Mouse (Mus musculus) forebrain, embryonic 14.5 days (tissue): ENCODE data around the gene Sectm1a. TPM values are rescaled to one million over a fixed set of nuclear protein-coding genes. Genes with fewer than 3 reads are reported as not detected.

Experiments used
- ATAC-seq: fragments of 200-750 bp; cut with Nextera tagmentation; 2 replicates; pipeline ENCODE4 v1.8.0; 2017; ENCODE audit warnings: mild to moderate bottlenecking, moderate library complexity
- DNase-seq: peaks from one replicate; pipeline ENCODE4 v3.0.0-alpha.2; 2015; ENCODE audit warnings: low spot score
- H3K27ac ChIP-seq: fragments of 300-500 bp; sonication (generic); 2 replicates; pipeline ENCODE4 v1.5.1; 2014; ENCODE audit warnings: low read depth, mild to moderate bottlenecking, control low read depth, low read length, moderate library complexity
- H3K27me3 ChIP-seq: fragments of 300-500 bp; sonication (generic); replicated peaks from 2 replicates; pipeline ENCODE4 v1.6.1; 2014; ENCODE audit warnings: low read length, control low read depth, mixed read lengths; ENCODE audit not compliant: control insufficient read depth, insufficient read depth
- H3K36me3 ChIP-seq: fragments of 300-500 bp; sonication (generic); 2 replicates; pipeline ENCODE4 v1.6.1; 2014; ENCODE audit warnings: low read length, control low read depth; ENCODE audit not compliant: control insufficient read depth, insufficient read depth
- H3K4me1 ChIP-seq: fragments of 300-500 bp; sonication (generic); 2 replicates; pipeline ENCODE4 v1.6.1; 2014; ENCODE audit warnings: antibody characterized with exemption, low read length, control low read depth; ENCODE audit not compliant: control insufficient read depth, insufficient read depth
- H3K4me2 ChIP-seq: fragments of 300-500 bp; sonication (generic); 2 replicates; pipeline ENCODE4 v1.6.1; 2014; ENCODE audit warnings: mild to moderate bottlenecking, control low read depth, low read length
- H3K4me3 ChIP-seq: fragments of 300-500 bp; sonication (generic); 2 replicates; pipeline ENCODE4 v1.5.1; 2014; ENCODE audit warnings: low read depth, low read length, control low read depth
- H3K9ac ChIP-seq: fragments of 300-500 bp; sonication (generic); 2 replicates; pipeline ENCODE4 v1.6.1; 2014; ENCODE audit warnings: mild to moderate bottlenecking, low read length, control low read depth, moderate library complexity
- H3K9me3 ChIP-seq: fragments of 300-500 bp; sonication (generic); replicated peaks from 2 replicates; pipeline ENCODE4 v1.6.1; 2016; ENCODE audit warnings: low read length, control low read depth, mixed read lengths; ENCODE audit not compliant: control insufficient read depth
- WGBS: fragments of 180-500 bp; shearing (Covaris S2); extraction: QIAGEN DNeasy Blood & Tissue Kit; methylation state at CpG from one replicate; pipeline ENCODE4 v1.1.7; 2014; 5-methylcytosine and 5-hydroxymethylcytosine counted together
- polyA plus RNA-seq: library from polyadenylated mRNA; unstranded; fragments of >200 nt; fragmentation: Nextera tagmentation; extraction: Ambion mirVana; gene quantifications from 2 replicates; pipeline ENCODE4 v1.2.1, GENCODE M21; 2014

The Sectm1a gene
- polyA plus RNA-seq, 1 experiment from 2014 or later, result not detected

DNA sequence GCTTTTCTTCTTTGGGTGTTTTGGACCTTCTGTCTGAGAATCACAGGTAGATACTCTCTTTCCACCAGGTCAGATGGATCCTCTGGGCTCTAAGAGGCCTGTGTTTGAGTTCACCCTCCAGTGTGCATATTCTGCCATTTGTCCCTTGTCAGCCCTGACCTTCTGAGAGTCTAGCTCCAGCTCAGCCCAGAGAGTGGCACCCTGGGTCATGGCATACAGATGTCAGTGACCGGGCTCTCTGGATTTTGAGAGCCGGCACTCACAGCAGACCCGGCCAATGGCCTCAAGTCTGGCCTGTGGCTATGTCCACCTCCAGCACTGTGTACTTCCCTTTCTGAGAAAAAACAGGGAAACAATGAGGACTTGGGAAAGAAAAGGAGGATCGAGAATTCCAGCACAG, 21.5 kb downstream of the Sectm1a start:
- Histone ChIP-seq H3K4me2 (no peak overlapping the region), H3K4me1 (no peaks in the 10 kb centered on the region), H3K36me3 (no peaks in the 10 kb centered on the region), H3K27me3 (no peaks in the 10 kb centered on the region), H3K4me3 (no peak overlapping the region), H3K9ac (no peak overlapping the region), H3K9me3 (no peaks in the 10 kb centered on the region), H3K27ac (no peak overlapping the region)
- WGBS, result 88% methylated on average over 4 of the region's 4 CpGs
- ATAC-seq, result no peak
- DNase-seq, result no peak

DNA sequence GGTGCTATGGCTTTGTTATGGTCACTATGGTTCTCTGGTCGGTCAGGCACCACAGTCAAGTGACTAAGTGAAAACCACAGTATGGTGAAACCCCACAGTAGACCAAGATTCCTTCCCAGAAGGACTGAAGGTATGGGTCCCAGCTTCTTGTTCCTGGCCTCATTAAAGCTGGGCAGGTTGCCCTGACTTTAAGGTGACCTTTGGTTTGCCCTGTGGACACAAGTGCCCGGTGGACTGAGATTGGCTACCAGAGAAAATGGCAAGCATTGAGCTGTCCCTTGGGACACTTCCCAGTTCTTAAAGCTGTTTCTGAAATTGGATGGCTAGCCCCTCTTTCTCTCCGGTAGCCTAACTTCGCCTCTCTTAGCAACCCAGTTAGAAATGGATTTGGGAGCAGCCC, 22.1 kb downstream of the Sectm1a start:
- WGBS, result 91% methylated on average over 4 of the region's 4 CpGs
- ATAC-seq, result no peak

DNA sequence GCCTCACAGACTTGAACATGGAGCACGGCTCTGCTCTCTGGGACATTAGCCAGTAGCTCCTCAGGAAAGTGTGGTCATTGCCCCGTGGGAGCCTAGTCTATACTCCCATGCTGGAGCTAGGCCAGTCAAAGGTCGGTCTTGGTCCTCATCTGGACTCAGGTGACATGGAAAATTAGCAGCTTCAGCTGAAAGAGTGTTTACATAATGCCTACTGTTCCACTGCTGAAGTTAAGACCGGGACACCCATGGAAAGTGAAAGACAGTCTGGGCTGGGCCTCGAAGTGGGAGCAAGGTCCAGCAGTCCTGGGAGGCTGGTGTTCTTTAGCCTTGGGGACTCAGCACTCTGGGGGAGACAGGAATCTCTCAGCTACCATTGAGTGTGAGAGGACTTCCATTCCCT, 22.9 kb downstream of the Sectm1a start:
- WGBS, result 81% methylated on average over 5 of the region's 5 CpGs
- H3K9ac ChIP-seq, result no peak overlapping the region
- ATAC-seq (no peak), DNase-seq (no peak)
- no peaks in the 10 kb centered on the region for H3K36me3 ChIP-seq
- no peaks in the 10 kb centered on the region for H3K9me3 ChIP-seq
- no peak overlapping the region for H3K4me3 ChIP-seq
- H3K27ac ChIP-seq, result no peak overlapping the region
- H3K4me1 ChIP-seq, result no peaks in the 10 kb centered on the region
- no peaks in the 10 kb centered on the region for H3K27me3 ChIP-seq
- H3K4me2 ChIP-seq, result no peak overlapping the region

More for the DNA sequence above, 22.1 kb downstream of the Sectm1a start:
- Histone ChIP-seq H3K9ac (no peak overlapping the region), H3K9me3 (no peaks in the 10 kb centered on the region), H3K27me3 (no peaks in the 10 kb centered on the region), H3K4me1 (no peaks in the 10 kb centered on the region), H3K4me2 (no peak overlapping the region), H3K36me3 (no peaks in the 10 kb centered on the region), H3K4me3 (no peak overlapping the region), H3K27ac (no peak overlapping the region)
- no peak for DNase-seq

DNA sequence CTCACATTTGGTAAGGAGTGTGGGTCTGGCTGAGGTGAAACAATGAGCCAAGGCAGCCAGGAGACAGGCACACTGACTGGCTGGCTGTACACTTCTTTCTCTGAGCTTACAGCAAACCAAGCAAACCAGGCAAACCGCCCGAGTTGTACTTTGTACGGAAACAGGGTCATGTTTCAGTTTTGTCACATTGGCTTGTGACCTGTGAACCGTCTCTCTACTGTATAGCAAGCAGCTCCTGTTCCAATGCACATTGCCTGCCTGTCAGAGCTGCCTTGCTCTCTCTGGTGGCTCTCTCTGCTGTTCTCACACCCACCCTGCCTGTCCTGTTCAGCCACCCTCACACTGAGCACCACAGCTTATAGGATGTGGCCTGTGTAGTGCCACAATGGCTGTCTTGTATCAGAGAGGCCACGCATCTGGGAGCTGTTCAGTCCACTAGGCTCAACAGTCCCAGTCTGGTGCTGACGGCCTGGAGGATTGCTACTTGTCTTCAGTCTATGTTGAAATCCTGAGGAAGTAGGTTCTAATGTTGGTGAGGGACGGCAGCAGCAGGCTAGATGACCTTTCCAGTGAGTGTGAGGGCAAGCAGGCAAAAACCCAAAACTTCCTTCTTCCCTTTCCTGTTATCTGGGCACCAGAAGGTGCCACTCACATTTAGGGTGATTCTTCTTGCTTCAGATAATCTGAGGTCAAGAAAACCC, 24.3 kb downstream of the Sectm1a start:
- Histone ChIP-seq H3K36me3 (no peaks in the 10 kb centered on the region), H3K9ac (no peak overlapping the region), H3K4me3 (no peak overlapping the region), H3K4me2 (no peak overlapping the region), H3K9me3 (no peaks in the 10 kb centered on the region), H3K27ac (no peak overlapping the region), H3K27me3 (no peaks in the 10 kb centered on the region), H3K4me1 (no peaks in the 10 kb centered on the region)
- DNase-seq (no peak), ATAC-seq (no peak)
- WGBS, result 84% methylated on average over 7 of the region's 7 CpGs

GRCm38 (mm10) chr11:121053536-121053935, 27.5 kb downstream of the Sectm1a start:
- no peak overlapping the region for H3K4me2 ChIP-seq
- no peaks in the 10 kb centered on the region for H3K9me3 ChIP-seq
- no peak overlapping the region for H3K27ac ChIP-seq
- ATAC-seq (no peak), DNase-seq (peak; percentile 85)
- H3K36me3 ChIP-seq, result no peaks in the 10 kb centered on the region
- H3K9ac ChIP-seq, result no peak overlapping the region
- H3K4me1 ChIP-seq, result no peaks in the 10 kb centered on the region
- no peak overlapping the region for H3K4me3 ChIP-seq
- 15% methylated on average over 8 of the region's 8 CpGs for WGBS
- H3K27me3 ChIP-seq, result 0 out of 2 replicates have a peak, but pooled peaks cover 4% of the 10 kb centered on the region

DNA sequence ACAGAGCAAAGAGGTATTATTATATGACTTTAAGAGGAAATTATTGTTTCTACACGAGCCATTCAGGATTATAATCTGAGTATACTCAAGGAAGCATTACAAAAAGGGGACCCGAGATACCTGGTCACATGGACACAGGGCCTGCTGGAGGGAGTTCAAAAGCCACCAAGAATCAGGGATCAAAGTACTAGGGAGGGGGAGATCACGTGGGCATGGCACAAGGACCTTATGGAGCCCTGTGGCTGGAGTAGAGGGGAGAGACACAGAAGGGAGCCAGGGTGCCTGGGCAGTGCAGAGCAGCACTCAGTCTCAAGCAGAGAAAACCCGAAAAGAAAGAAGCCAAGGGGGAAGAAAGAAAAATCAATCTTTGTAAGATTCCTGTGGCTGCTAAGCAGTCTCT, 28.6 kb downstream of the Sectm1a start:
- 71% methylated on average over 4 of the region's 4 CpGs for WGBS
- Histone ChIP-seq H3K4me2 (no peak overlapping the region), H3K4me1 (no peaks in the 10 kb centered on the region), H3K9me3 (no peaks in the 10 kb centered on the region), H3K36me3 (no peaks in the 10 kb centered on the region), H3K4me3 (no peak overlapping the region), H3K27ac (no peak overlapping the region), H3K9ac (no peak overlapping the region), H3K27me3 (0 out of 2 replicates have a peak, but pooled peaks cover 4% of the 10 kb centered on the region)
- DNase-seq, result no peak
- no peak for ATAC-seq

GRCm38 (mm10) chr11:121051793-121052192, 29.2 kb downstream of the Sectm1a start:
- ATAC-seq, result no peak
- no peak for DNase-seq
- WGBS, result 78% methylated on average over 1 of the region's 1 CpGs
- no peaks in the 10 kb centered on the region for H3K4me1 ChIP-seq
- 0 out of 2 replicates have a peak, but pooled peaks cover 4% of the 10 kb centered on the region for H3K27me3 ChIP-seq
- no peaks in the 10 kb centered on the region for H3K9me3 ChIP-seq
- H3K27ac ChIP-seq, result no peak overlapping the region
- no peak overlapping the region for H3K4me3 ChIP-seq
- H3K4me2 ChIP-seq, result no peak overlapping the region
- H3K36me3 ChIP-seq, result no peaks in the 10 kb centered on the region
- no peak overlapping the region for H3K9ac ChIP-seq

GRCm38 (mm10) chr11:121049840-121050239, 31.2 kb downstream of the Sectm1a start:
- WGBS, result 77% methylated on average over 1 of the region's 1 CpGs
- DNase-seq (no peak), ATAC-seq (no peak)
- H3K9me3 ChIP-seq, result no peaks in the 10 kb centered on the region
- H3K27ac ChIP-seq, result no peak overlapping the region
- H3K4me3 ChIP-seq, result no peak overlapping the region
- no peak overlapping the region for H3K4me2 ChIP-seq
- no peaks in the 10 kb centered on the region for H3K4me1 ChIP-seq
- no peak overlapping the region for H3K9ac ChIP-seq
- H3K27me3 ChIP-seq, result 0 out of 2 replicates have a peak, but pooled peaks cover 4% of the 10 kb centered on the region
- no peaks in the 10 kb centered on the region for H3K36me3 ChIP-seq

- Histone ChIP-seq H3K27ac (no peak overlapping the region), H3K27me3 (0 out of 2 replicates have a peak, but pooled peaks cover 4% of the 10 kb centered on the region), H3K4me3 (no peak overlapping the region), H3K4me1 (no peaks in the 10 kb centered on the region), H3K9ac (no peak overlapping the region), H3K9me3 (no peaks in the 10 kb centered on the region), H3K4me2 (no peak overlapping the region), H3K36me3 (no peaks in the 10 kb centered on the region)
- WGBS, result 62% methylated on average over 2 of the region's 2 CpGs
- ATAC-seq, result no peak
- peak; percentile 46 for DNase-seq
Observed at GRCm38 (mm10) chr11:121047826-121048399, 33.1 kb downstream of the Sectm1a start.
